Mouse (Mus musculus): ENCODE results near the gene Csnk1g1. TPM values are rescaled to one million over a fixed set of nuclear protein-coding genes. Genes with fewer than 3 reads are reported as not detected.
A peak's percentile ranks its signal among the peaks of the same experiment; 100 is the strongest.

Gene Csnk1g1
- polyA plus RNA-seq, 1 experiment = 1.4 TPM

GRCm38 (mm10) chr9:65909837-65910236 is 1.1 kb downstream of the Csnk1g1 start:
- peaks cover 18% of the 10 kb centered on the region for H3K4me1 ChIP-seq
- TF ChIP-seq FLI1 (IDR thresholded peaks at IDR 0.05; ENCODE audit: low read length) = no peak
- no peak for TF ChIP-seq GATA1 (IDR thresholded peaks at IDR 0.05; ENCODE audit: borderline replicate concordance, low read length)
- peak overlapping the region; percentile 97 for H3K4me3 ChIP-seq (replicated peaks)
- no peaks in the 10 kb centered on the region for H3K27me3 ChIP-seq (replicated peaks)
- peaks cover 9% of the 10 kb centered on the region for H3K36me3 ChIP-seq (replicated peaks; ENCODE audit: low read length)
- H3K9me3 ChIP-seq = no peaks in the 10 kb centered on the region

- peaks cover under 1% of the 10 kb centered on the region for H3K36me3 ChIP-seq (replicated peaks; ENCODE audit: low read length)
- H3K4me3 ChIP-seq (replicated peaks) = no peak overlapping the region
- peaks cover 15% of the 10 kb centered on the region for H3K4me1 ChIP-seq
- H3K9me3 ChIP-seq = no peaks in the 10 kb centered on the region
- H3K27me3 ChIP-seq (replicated peaks) = no peaks in the 10 kb centered on the region
- no peak for TF ChIP-seq FLI1 (IDR thresholded peaks at IDR 0.05; ENCODE audit: low read length)
- no peak for TF ChIP-seq GATA1 (IDR thresholded peaks at IDR 0.05; ENCODE audit: borderline replicate concordance, low read length)
Measured at GRCm38 (mm10) chr9:65913976-65914375, 5.3 kb downstream of the Csnk1g1 start.

GRCm38 (mm10) chr9:65917015-65917414 is 8.3 kb downstream of the Csnk1g1 start:
- H3K4me3 ChIP-seq (replicated peaks) = no peak overlapping the region
- H3K9me3 ChIP-seq = no peaks in the 10 kb centered on the region
- H3K27me3 ChIP-seq (replicated peaks) = no peaks in the 10 kb centered on the region
- no peak for TF ChIP-seq FLI1 (IDR thresholded peaks at IDR 0.05; ENCODE audit: low read length)
- TF ChIP-seq GATA1 (IDR thresholded peaks at IDR 0.05; ENCODE audit: borderline replicate concordance, low read length) = no peak
- H3K4me1 ChIP-seq = peaks cover 15% of the 10 kb centered on the region
- peaks cover 7% of the 10 kb centered on the region for H3K36me3 ChIP-seq (replicated peaks; ENCODE audit: low read length)

GRCm38 (mm10) chr9:65928456-65928855 is 19.7 kb downstream of the Csnk1g1 start:
- Histone ChIP-seq H3K4me3 (replicated peaks) (no peak overlapping the region), H3K9me3 (no peaks in the 10 kb centered on the region), H3K27me3 (replicated peaks) (no peaks in the 10 kb centered on the region), H3K4me1 (peaks cover 5% of the 10 kb centered on the region; the same call in 1 of the 2 replicates), H3K36me3 (replicated peaks; ENCODE audit: low read length) (peaks cover 3% of the 10 kb centered on the region)
- no peak for TF ChIP-seq GATA1 (IDR thresholded peaks at IDR 0.05; ENCODE audit: borderline replicate concordance, low read length)
- no peak for TF ChIP-seq FLI1 (IDR thresholded peaks at IDR 0.05; ENCODE audit: low read length)

GRCm38 (mm10) chr9:65929826-65930225 is 21.1 kb downstream of the Csnk1g1 start:
- H3K4me1 ChIP-seq = peaks cover 5% of the 10 kb centered on the region; the same call in 1 of the 2 replicates
- TF ChIP-seq GATA1 (IDR thresholded peaks at IDR 0.05; ENCODE audit: borderline replicate concordance, low read length) (no peak), FLI1 (IDR thresholded peaks at IDR 0.05; ENCODE audit: low read length) (no peak)
- H3K4me3 ChIP-seq (replicated peaks) = no peak overlapping the region
- H3K9me3 ChIP-seq = no peaks in the 10 kb centered on the region
- H3K27me3 ChIP-seq (replicated peaks) = no peaks in the 10 kb centered on the region
- peaks cover 3% of the 10 kb centered on the region for H3K36me3 ChIP-seq (replicated peaks; ENCODE audit: low read length)

- Histone ChIP-seq H3K9me3 (no peaks in the 10 kb centered on the region), H3K36me3 (replicated peaks; ENCODE audit: low read length) (peaks cover 6% of the 10 kb centered on the region), H3K27me3 (replicated peaks) (no peaks in the 10 kb centered on the region), H3K4me1 (no peaks in the 10 kb centered on the region), H3K4me3 (replicated peaks) (no peak overlapping the region)
- no peak for TF ChIP-seq FLI1 (IDR thresholded peaks at IDR 0.05; ENCODE audit: low read length)
- no peak for TF ChIP-seq GATA1 (IDR thresholded peaks at IDR 0.05; ENCODE audit: borderline replicate concordance, low read length)
Measured at GRCm38 (mm10) chr9:65937566-65937965, 28.8 kb downstream of the Csnk1g1 start.

- no peak overlapping the region for H3K4me3 ChIP-seq (replicated peaks)
- no peaks in the 10 kb centered on the region for H3K27me3 ChIP-seq (replicated peaks)
- H3K9me3 ChIP-seq = no peaks in the 10 kb centered on the region
- no peak for TF ChIP-seq FLI1 (IDR thresholded peaks at IDR 0.05; ENCODE audit: low read length)
- TF ChIP-seq GATA1 (IDR thresholded peaks at IDR 0.05; ENCODE audit: borderline replicate concordance, low read length) = no peak
- peaks cover 17% of the 10 kb centered on the region for H3K4me1 ChIP-seq
- peaks cover 33% of the 10 kb centered on the region for H3K36me3 ChIP-seq (replicated peaks; ENCODE audit: low read length)
Measured at GRCm38 (mm10) chr9:65951082-65951587, 42.4 kb downstream of the Csnk1g1 start.

GRCm38 (mm10) chr9:65970009-65970408 is 61.3 kb downstream of the Csnk1g1 start:
- H3K4me1 ChIP-seq = peaks cover 18% of the 10 kb centered on the region
- no peaks in the 10 kb centered on the region for H3K27me3 ChIP-seq (replicated peaks)
- no peaks in the 10 kb centered on the region for H3K9me3 ChIP-seq
- peaks cover 11% of the 10 kb centered on the region for H3K36me3 ChIP-seq (replicated peaks; ENCODE audit: low read length)
- no peak overlapping the region for H3K4me3 ChIP-seq (replicated peaks)
- no peak for TF ChIP-seq FLI1 (IDR thresholded peaks at IDR 0.05; ENCODE audit: low read length)
- no peak for TF ChIP-seq GATA1 (IDR thresholded peaks at IDR 0.05; ENCODE audit: borderline replicate concordance, low read length)

GRCm38 (mm10) chr9:65973206-65973605 is 64.5 kb downstream of the Csnk1g1 start:
- H3K4me3 ChIP-seq (replicated peaks) = no peak overlapping the region
- no peak for TF ChIP-seq GATA1 (IDR thresholded peaks at IDR 0.05; ENCODE audit: borderline replicate concordance, low read length)
- TF ChIP-seq FLI1 (IDR thresholded peaks at IDR 0.05; ENCODE audit: low read length) = no peak
- no peaks in the 10 kb centered on the region for H3K27me3 ChIP-seq (replicated peaks)
- H3K4me1 ChIP-seq = peaks cover 17% of the 10 kb centered on the region
- H3K9me3 ChIP-seq = no peaks in the 10 kb centered on the region
- H3K36me3 ChIP-seq (replicated peaks; ENCODE audit: low read length) = peaks cover 16% of the 10 kb centered on the region

- H3K27me3 ChIP-seq (replicated peaks) = no peaks in the 10 kb centered on the region
- H3K9me3 ChIP-seq = no peaks in the 10 kb centered on the region
- peaks cover 19% of the 10 kb centered on the region for H3K36me3 ChIP-seq (replicated peaks; ENCODE audit: low read length)
- TF ChIP-seq GATA1 (IDR thresholded peaks at IDR 0.05; ENCODE audit: borderline replicate concordance, low read length) (no peak), FLI1 (IDR thresholded peaks at IDR 0.05; ENCODE audit: low read length) (no peak)
- no peak overlapping the region for H3K4me3 ChIP-seq (replicated peaks)
- H3K4me1 ChIP-seq = peaks cover 21% of the 10 kb centered on the region
Measured at GRCm38 (mm10) chr9:65975886-65976285, 67.2 kb downstream of the Csnk1g1 start.

All from megakaryocyte, embryonic 14.5 days (primary cell).